Mouse (Mus musculus) frontal cortex, postnatal 14 days (tissue): ENCODE results near the gene Theg.

Experiments
- DNase-seq, 2 experiments: peaks; one replicate each; pipeline ENCODE4 v3.0.0; 2022; ENCODE audit warnings: low spot score in 2 of 2

The Theg gene

DNA sequence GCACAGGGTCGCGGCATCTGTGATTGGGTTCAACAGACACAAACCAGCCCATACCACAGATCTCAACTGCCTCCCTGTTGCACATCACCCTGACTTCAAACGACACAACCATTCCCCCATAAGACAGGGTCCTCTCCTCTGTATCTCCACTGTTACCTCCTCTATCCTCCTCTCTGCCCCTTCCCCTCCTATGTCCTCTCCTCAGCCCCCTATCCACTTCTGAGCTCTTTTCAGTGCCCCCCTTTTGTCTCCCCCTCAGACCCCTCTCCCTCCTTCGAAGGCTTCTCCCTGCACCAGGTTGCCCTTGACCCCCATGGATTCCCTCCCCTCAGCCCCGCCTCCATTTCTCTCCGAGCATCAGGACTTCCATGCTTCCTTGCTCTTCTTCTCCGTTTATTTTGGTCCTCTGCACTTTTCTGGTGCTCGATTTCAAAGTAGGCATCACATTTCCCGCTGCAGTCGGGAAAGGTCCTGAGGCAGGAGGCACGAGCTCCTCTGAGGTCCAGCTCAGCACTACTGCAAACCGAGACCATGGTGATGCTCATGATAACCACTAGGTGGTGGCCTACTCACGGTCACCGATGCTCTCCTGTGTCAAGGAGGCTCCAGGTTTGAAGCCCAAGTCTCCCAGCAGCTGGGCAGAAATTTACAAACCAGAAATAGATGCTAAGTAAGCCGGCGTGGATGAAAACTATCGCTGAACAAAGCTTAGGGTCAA is 7.9 kb upstream of the Theg start:
- no peak for DNase-seq

DNA sequence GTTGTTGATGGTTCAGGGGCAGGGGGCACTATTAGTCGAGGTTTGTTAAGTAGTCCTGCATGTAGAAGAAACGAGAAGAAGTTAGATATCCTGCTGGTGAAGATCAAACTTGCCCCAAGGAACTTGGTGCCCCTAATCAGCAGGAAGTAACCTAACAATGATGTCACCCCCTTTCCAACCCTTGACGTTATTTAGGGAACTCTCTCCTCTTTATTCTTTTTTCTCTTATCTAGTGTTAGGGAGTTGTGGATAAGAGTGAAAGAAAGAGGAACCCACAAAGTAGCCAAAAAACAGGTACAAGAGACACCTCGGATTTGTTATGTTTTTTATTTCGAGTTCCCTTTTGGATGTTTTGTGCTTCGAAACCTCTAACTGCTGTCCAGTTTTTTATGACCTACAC is 7.0 kb upstream of the Theg start:
- no peak for DNase-seq

DNA sequence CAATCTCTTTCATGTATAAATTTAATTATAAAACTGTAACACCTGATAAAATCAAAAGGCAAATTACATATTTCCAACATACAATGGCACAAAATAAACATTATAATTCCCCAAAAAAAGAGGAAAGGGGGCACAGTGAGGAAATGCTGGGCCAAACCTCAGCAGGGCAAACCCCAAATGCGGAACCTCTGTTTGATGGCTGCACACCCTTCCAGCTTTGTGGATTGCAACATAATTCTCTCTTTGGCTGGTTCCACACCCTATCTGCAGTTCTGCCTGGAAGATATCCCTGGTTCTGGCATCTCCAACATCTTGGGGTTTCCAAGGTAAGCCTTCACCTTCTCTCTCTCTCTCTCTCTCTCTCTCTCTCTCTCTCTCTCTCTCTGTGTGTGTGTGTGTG is 3.6 kb upstream of the Theg start:
- DNase-seq, result no peak

DNA sequence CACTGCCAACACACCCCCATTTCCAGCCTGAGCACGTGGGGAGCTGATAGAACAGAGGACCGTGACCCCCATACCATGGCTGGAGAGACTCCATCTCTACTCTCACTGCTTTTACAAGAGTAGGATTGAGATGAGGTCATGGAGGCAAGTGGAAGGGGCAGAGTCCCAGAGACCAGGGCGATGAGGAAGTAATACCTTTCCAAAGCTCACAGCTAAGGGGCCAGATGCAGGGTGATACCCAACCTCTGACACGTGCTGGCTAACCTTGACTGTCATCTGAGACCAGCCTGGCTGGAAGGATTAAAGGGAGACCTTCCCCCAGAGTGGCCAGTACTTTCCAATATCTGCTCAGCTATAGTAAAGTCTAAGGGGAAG is 608 bp upstream of the Theg start:
- DNase-seq, result no peak

DNA sequence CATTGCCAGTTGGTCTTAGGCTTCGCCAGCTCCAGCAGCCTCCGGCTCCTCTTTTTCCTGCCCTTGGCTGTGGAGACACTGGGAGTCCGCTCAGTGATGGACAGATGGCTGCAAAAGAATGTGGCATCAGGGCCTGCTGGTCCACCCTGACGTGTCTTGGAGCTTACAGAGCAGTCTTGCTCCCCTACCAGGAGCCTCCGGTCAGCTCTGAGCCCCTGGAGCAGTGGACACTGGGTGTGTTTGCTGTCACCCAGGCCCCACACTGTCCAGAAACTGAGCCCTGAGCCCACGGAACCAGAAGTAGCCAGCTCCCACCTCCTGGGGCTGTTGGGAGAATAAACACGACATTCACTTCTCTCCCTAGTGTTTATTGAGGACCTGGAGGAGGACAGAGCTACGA is 888 bp downstream of the Theg start:
- no peak for DNase-seq

DNA sequence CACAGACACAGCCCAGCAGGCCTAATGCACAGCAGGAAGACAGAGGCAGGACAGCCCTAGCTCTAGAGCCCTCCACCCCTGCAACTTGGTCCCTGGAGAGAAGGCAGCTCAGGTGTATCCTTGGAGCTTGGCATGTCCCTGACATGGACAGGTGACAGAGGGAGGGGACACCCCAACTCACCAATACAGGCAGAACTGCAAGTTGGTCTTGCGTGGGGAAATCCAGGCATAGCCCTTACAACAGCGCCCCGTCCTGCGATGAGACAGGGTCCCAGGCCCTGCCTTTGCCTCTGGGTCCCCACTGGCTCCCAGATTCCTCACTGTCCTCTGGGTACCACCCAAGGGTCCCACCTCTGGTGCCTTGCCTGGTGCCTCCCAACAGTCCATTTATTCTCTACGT is 1.4 kb downstream of the Theg start:
- no peak for DNase-seq

DNA sequence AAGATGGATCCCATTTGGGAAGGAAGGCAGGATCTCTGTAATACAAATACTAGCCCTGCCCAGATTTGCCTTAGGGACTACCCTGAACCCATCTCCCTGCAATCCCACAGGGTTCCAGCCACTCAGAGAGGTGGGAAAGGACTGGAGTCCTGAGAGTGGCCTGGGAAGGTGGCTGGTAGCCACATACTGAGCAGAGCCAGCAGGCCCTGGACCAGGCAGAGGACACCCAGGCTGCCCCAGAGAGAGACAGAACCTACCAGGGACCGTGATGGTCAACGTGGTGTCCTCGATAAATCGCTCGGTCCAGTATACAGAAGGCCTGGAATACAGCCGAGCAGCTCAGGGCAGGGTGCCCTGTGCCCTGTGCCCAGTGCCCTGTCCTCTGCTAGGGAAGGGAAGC is 2.0 kb downstream of the Theg start:
- no peak for DNase-seq

DNA sequence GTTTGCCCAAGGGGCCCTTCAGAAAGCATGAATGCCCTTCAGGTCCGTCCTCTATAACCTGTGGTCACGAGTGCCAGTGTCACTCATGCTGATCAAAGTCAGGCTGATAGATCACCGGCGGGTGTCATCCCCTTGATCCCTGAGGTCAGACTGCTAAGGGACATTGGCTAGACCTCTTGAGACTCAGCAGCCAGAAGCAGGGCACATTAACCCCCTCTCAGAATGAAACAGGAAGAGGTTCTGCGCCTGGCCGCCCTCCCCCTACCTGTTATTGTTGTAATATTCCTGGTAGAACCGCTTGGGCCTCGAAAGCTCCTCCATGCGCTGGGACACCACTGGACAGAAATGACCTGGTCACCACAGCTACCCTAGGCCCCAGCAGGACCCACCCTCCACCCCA is 2.7 kb downstream of the Theg start:
- no peak for DNase-seq

DNA sequence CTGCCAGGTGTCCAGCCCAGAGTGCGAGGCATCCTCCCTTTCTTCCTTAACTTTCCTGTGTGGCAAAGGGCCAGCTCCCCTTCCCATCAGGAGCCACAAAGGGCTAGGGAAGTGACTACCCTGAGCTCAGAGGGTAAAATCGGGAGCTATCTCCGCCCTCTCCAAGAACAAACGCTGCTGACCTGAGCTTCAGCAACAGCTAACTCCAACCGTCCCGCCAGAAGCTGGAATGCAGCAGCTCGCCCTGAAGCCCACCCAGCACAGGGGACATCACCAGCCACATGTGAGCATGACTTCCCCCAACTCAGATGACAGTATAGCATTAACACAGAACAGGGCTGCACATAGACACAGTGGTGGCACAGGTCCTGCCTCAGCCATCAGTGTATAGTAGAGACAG is 3.1 kb downstream of the Theg start:
- no peak for DNase-seq

DNA sequence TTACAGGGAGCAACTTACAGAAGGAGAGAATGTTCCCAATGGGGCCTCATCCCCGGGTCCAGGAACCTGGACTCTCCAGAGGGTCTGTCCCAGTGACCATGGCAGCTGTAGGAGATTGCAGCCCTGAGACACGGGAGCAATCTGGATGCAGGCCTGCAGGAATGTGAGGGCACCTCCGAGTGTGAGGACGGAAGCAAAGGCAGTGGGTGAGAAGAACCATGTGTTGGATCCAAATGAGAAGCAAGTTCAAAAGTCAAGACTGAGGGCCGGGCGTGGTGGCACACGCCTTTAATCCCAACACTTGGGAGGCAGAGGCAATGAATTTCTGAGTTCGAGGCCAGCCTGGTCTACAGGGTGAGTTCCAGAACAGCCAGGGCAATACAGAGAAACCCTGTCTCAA is 5.6 kb downstream of the Theg start:
- DNase-seq, result no peak

DNA sequence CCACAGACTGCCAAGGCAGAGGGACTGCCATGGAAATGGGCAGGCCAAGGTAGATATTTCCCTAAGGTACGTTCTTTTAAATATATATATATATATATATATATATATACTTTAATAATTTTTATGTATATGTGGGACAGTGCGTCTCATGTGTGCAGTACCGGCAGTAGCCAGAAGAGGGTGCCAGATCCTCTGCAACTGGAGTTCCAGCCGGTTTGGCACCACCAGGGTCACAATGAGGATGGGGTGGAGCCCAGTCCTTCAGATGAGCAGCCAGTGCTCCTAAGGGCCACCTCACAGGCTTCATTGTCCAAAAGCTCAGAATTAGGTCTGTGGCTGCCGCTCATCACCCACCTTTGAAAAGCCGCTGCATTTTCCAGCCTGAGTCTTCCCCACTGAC is 6.3 kb downstream of the Theg start:
- peak in 1 of 2 experiments; percentile 37 for DNase-seq

DNA sequence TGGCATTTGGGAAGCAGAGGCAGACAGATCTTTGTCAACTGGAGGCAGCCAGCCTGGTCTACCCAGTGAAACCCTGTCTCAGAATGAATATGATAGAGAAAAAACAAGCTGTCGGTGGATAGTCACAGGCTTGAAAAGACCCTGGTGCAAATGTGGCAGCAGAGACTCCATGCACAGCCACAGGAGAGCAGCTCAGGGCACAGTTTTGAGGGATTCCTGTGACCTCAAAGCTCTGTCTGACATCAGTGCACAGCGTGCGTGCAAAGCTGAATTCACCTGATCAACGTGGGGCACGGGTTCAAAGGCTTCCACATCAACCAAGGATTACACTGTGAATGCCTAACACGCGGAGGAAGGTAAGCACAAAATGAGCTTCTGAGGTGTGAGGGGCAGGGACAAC is 6.8 kb downstream of the Theg start:
- no peak for DNase-seq

DNA sequence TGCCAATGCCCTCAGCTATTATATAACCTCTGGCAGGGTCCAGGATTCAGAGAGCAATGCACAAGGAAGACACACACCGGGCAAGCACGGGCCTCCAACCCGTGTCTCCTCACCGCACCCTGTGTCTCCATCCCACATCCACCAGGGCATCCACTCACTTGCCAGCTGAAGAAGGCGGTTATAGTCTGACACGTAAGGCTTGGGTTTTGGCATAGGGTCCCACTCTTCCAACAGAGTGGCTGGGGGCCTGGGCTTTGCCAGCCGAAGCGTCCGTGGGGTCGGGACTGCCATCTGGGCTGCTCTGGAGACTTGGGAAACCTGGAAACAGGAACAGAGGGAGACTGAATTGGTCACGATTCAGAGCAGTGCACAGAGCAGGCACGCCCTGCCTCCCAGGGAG is 7.3 kb downstream of the Theg start:
- DNase-seq, result no peak

DNA sequence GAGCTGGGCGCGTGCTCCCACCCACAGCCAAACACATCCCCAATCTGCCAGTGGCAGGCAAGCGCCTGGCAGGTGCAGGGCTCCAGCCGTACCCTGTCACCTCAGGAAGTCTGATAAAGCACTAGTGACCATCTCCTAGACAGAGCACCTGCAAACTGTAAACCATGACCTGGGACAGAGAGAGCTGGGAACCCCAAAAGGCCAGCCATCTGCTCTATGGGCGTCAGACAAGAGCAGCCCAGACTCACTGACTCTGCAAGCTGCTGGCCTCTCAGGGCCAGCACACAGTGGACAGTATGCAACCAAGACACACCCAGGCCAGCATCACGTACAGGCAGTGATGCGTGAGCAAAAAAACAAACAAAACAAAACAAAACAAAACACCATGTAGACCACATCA is 8.2 kb downstream of the Theg start:
- DNase-seq, result no peak

DNA sequence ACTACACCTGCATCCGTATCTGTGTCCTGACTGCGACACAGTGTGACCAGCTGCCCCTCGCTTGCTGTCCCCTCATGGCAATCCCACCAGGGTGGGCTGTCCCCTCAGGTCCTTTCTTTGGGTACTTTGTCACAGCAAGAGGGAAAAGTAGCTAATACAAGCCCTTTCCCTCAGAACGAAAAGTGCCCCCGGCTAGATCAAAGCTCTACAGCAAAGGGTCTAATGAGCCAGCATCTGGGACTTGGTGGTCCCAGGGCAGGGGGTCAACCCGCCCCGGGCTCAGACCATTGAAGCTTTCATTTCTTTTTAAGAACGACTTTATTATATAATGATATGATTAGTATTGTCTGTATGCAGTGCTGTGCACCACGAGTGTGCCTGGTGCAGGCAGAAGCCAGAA is 8.9 kb downstream of the Theg start:
- peak in 1 of 2 experiments; percentile 1 for DNase-seq

DNA sequence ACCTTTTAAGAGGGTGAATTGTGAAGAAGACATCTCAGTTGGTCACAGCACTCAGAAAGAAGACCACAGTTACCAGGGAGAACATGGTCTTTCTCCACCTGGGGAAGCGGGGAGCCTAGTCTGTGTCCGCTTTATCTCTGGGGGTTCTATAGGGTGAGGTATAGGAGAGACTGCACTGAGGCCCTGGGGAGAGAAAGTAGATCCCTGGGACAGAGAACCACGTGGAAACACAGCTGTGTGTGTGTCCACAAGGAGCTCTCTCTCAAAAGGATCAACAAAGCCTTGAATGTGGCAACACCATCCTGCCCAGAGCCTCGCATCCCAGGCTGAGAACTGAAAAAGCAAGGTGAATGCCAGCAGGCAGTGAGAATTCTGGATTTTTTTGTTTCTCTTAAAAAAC is 9.8 kb downstream of the Theg start:
- no peak for DNase-seq

DNA sequence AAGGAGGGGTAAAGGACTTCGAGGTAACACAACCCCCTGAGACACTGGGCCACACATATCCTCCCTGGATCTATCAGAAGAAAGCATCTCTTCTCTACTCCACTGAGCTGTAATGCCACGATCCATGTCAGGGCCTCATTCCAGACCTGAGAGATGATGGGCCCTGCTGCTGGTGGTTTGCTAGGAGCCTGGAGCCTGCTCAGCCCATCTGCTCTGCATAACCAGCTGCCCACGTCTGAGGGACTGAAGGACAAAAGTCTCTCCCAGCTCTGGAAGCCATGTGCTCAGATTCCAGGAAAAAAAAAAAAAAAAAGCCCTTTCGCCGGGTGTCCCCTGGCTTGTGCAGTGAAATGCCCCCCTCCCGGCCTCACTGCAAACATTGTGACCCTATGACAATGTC is 11.4 kb downstream of the Theg start:
- DNase-seq, result no peak

DNA sequence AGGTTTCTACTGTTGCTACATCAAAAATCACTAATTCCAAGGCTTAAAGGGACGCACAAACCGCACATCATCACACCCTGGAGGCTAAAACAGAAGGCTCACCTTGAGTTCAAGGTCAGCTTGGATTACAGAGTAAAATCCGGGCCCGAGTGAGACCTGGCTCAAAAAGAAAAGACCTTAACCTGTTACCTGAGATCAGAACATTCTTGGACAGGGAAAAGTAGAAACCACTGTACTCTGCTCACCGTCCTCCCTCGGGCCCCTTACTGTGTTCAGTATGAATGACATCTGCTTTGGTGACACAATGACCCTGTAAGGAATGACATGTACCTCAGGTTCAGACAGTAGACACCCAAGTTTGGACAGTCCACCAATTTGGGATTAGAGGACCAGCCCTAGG is 12.3 kb downstream of the Theg start:
- no peak for DNase-seq

DNA sequence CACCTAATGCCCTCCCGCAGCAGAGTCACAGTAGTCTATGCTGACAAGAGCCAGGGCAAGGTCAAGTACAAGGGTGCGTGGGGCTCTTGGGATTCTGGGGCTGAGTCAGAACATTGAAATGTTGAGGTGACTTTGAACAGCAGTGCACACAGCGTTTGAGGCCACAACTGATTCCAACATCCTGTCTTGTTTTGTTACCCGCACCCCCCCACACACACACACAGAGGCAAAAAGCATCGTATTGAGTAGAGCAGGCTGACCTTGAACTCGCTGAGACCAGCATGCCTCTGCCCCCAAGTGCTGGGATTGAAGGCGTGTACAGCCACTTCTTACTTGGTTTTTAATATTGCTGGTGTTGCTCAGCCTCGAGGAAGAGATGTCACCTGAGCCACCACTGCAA is 12.8 kb downstream of the Theg start:
- no peak for DNase-seq

DNA sequence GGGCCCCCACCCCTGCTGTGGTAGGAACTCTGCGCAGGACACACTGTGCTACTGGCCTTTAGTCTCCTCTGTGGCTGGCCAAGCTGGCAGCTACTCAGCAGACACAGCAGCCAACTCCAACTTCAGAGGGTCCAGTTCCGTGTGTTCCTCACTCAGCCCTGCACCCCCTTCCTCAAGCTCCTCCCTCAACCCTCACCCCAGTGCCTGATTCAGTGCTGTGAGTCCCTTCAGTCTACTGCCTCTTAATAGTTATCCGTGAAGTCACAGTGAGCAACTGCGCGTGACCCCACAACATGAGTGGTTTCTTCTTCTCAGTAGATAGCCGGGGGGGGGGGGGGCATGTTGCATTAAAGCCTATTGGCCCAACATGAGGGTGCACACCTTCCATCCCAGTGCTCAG is 13.5 kb downstream of the Theg start:
- no peak for DNase-seq

DNA sequence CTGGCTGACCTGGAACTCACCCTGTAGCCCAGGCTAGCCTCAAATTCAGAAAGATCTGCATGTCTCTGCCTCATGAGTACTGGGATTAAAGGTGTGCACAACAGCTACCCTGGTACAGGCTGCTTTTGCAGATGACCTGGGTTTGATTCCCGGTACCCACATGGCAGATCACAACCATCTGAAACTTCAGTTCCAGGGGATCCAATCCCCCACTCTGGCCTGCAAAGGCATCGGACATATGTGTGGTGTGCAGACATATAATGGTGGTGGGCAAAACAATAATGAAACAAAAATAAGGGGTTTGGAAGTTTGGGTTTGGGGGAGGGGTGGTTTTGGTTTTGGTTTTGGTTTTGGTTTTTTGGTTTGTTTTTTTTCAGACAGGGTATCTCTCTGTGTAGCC is 15.8 kb downstream of the Theg start:
- no peak for DNase-seq

DNA sequence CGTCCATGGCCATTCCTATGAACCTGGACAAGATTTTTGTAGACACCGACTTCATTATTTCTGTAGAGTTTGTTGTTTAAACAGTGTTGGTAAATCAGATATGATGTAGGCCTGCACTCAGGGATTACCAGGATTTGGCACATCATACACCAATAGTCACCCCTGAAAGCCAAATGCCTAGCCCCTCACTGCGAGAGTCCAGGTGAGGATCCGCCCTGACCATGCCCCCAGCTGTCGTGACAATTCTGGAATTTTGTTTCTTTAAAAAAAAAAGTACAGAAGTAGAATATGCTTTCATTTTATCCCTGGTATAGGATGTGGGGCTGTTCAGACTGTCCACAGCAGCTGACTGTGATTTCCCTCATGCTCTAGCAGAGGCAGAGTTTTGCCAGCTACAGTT is 17.2 kb downstream of the Theg start:
- no peak for DNase-seq

DNA sequence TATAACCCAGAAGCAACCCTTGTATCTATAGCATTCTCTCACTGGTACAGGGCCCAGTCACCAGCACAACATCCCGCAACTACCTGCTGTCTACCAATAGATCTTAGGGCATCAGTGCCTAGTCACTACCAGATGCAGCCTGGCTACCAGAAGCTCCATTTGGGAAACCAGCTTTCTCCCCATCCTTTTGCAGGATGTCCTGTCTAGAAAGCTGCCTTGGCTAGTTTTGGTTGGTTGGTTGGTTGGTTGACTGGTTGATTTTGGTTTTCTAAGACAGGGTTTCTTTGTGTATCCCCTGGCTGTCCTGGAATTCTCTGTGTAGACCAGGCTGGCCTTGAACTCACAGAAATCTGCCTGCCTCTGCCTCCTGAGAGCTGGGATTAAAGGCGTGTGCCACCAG is 27.4 kb downstream of the Theg start:
- DNase-seq, result no peak

DNA sequence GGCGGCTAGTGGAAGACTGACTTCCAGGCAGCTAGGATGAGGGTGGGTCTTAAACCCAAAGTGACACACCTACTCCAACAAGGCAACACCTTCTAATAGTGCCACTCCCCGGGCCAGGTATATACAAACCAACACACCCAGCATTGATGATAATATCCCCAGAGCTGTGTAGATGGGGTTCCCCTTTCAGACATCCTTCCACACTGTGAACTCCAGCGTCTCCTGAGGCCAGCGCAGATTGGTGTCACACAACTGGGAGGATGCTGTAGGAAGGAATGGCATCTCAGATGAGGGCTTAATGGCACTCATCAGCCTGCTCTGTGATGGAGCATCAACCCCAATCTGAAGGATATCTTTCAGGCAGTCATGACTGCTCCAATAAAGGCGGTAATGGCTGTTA is 29.6 kb downstream of the Theg start:
- DNase-seq, result no peak

DNA sequence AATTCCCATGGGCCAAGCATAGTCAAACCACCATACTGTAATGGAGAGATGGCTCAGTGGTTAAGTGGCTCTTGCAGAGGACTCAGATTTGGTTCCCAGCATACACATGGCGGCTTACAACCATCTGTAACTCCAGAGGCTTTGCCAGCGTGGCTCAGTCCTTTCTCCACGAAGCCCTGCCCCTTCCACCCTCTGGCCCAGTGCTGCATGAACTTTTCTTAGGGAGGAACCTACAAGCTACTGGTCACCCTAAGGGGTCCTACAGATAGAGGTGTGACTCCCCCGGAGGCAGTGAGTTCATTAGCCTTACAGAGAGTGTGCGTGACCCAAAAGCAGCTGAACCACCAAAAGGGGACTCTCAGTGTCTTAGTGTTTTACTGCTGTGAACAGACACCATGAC is 30.2 kb downstream of the Theg start:
- no peak for DNase-seq
